Mouse (Mus musculus) midbrain, embryonic 14.5 days (tissue): ENCODE measurements around the gene Adgrg5. TPM values are rescaled to one million over a fixed set of nuclear protein-coding genes. Genes with fewer than 3 reads are reported as not detected.

Experiments used
- ATAC-seq: fragments of 200-750 bp; cut with Nextera tagmentation; 2 replicates; pipeline ENCODE4 v1.8.0; 2017; ENCODE audit warnings: moderate number of reproducible peaks, moderate library complexity; ENCODE audit not compliant: low FRiP score, low TSS enrichment
- DNase-seq: peaks from one replicate; pipeline ENCODE4 v3.0.0-alpha.2; 2015
- H3K27ac ChIP-seq: fragments of 300-500 bp; sonication (generic); replicated peaks from 2 replicates; pipeline ENCODE4 v1.5.1; 2014; ENCODE audit warnings: mild to moderate bottlenecking, low read depth, low read length, moderate library complexity
- H3K27me3 ChIP-seq: fragments of 300-500 bp; sonication (generic); 2 replicates; pipeline ENCODE4 v1.6.1; 2014; ENCODE audit warnings: low read length, control low read depth, mixed read lengths; ENCODE audit not compliant: control insufficient read depth, insufficient read depth
- H3K36me3 ChIP-seq: fragments of 300-500 bp; sonication (generic); 2 replicates; pipeline ENCODE4 v1.6.1; 2014; ENCODE audit warnings: low read length, control low read depth; ENCODE audit not compliant: control insufficient read depth, insufficient read depth
- H3K4me1 ChIP-seq: fragments of 300-500 bp; sonication (generic); 2 replicates; pipeline ENCODE4 v1.6.1; 2014; ENCODE audit warnings: mild to moderate bottlenecking, antibody characterized with exemption, low read length, control low read depth; ENCODE audit not compliant: control insufficient read depth, insufficient read depth
- H3K4me2 ChIP-seq: fragments of 300-500 bp; sonication (generic); 2 replicates; pipeline ENCODE4 v1.6.1; 2014; ENCODE audit warnings: mild to moderate bottlenecking, low read length, moderate library complexity
- H3K4me3 ChIP-seq: fragments of 300-500 bp; sonication (generic); replicated peaks from 2 replicates; pipeline ENCODE4 v1.5.1; 2014; ENCODE audit warnings: low read depth, low read length
- H3K9ac ChIP-seq: fragments of 300-500 bp; sonication (generic); replicated peaks from 2 replicates; pipeline ENCODE4 v1.6.1; 2014; ENCODE audit warnings: mild to moderate bottlenecking, low read length, moderate library complexity
- H3K9me3 ChIP-seq: fragments of 300-500 bp; sonication (generic); 2 replicates; pipeline ENCODE4 v1.6.1; 2016; ENCODE audit warnings: low read length, control low read depth, mixed read lengths; ENCODE audit not compliant: control insufficient read depth
- WGBS: fragments of 180-500 bp; shearing (Covaris S2); extraction: QIAGEN DNeasy Blood & Tissue Kit; methylation state at CpG from one replicate; pipeline ENCODE4 v1.1.7; 2014; 5-methylcytosine and 5-hydroxymethylcytosine counted together
- polyA plus RNA-seq: library from polyadenylated mRNA; unstranded; fragments of >200 nt; fragmentation: Nextera tagmentation; extraction: Ambion mirVana; gene quantifications from 2 replicates; pipeline ENCODE4 v1.2.1, GENCODE M21; 2014

Adgrg5 gene
- polyA plus RNA-seq, 1 experiment from 2014 or later = 0.12 TPM

GRCm38 (mm10) chr8:94922176-94922575 is 1.3 kb upstream of the Adgrg5 start:
- no peaks in the 10 kb centered on the region for H3K9me3 ChIP-seq
- peaks cover 13% of the 10 kb centered on the region for H3K27me3 ChIP-seq
- ATAC-seq (no peak), DNase-seq (no peak)
- no peaks in the 10 kb centered on the region for H3K36me3 ChIP-seq
- H3K9ac ChIP-seq = no peak overlapping the region
- WGBS = 70% methylated on average over 6 of the region's 6 CpGs
- H3K4me3 ChIP-seq = no peak overlapping the region
- no peak overlapping the region for H3K4me2 ChIP-seq
- peaks cover 10% of the 10 kb centered on the region for H3K4me1 ChIP-seq
- no peak overlapping the region for H3K27ac ChIP-seq

GRCm38 (mm10) chr8:94922602-94923001 is 892 bp upstream of the Adgrg5 start:
- no peaks in the 10 kb centered on the region for H3K9me3 ChIP-seq
- no peak overlapping the region for H3K27ac ChIP-seq
- H3K4me3 ChIP-seq = no peak overlapping the region
- H3K27me3 ChIP-seq = peaks cover 9% of the 10 kb centered on the region
- H3K36me3 ChIP-seq = no peaks in the 10 kb centered on the region
- H3K9ac ChIP-seq = no peak overlapping the region
- 39% methylated on average over 8 of the region's 8 CpGs for WGBS
- DNase-seq = no peak
- no peak overlapping the region for H3K4me2 ChIP-seq
- H3K4me1 ChIP-seq = peaks cover 6% of the 10 kb centered on the region
- no peak for ATAC-seq

- no peak overlapping the region for H3K4me2 ChIP-seq
- H3K9me3 ChIP-seq = no peaks in the 10 kb centered on the region
- H3K9ac ChIP-seq = no peak overlapping the region
- DNase-seq (no peak), ATAC-seq (no peak)
- H3K36me3 ChIP-seq = no peaks in the 10 kb centered on the region
- H3K4me3 ChIP-seq = no peak overlapping the region
- no peak overlapping the region for H3K27ac ChIP-seq
- no peaks in the 10 kb centered on the region for H3K4me1 ChIP-seq
- H3K27me3 ChIP-seq = no peaks in the 10 kb centered on the region
- 87% methylated on average over 3 of the region's 3 CpGs for WGBS
Observed at GRCm38 (mm10) chr8:94928227-94928626, 4.7 kb downstream of the Adgrg5 start.

GRCm38 (mm10) chr8:94933918-94934317 is 10.4 kb downstream of the Adgrg5 start:
- H3K27me3 ChIP-seq = no peaks in the 10 kb centered on the region
- DNase-seq (no peak), ATAC-seq (no peak)
- H3K4me1 ChIP-seq = no peaks in the 10 kb centered on the region
- H3K9ac ChIP-seq = no peak overlapping the region
- 74% methylated on average over 5 of the region's 5 CpGs for WGBS
- H3K4me3 ChIP-seq = no peak overlapping the region
- H3K4me2 ChIP-seq = no peak overlapping the region
- no peaks in the 10 kb centered on the region for H3K36me3 ChIP-seq
- no peak overlapping the region for H3K27ac ChIP-seq
- no peaks in the 10 kb centered on the region for H3K9me3 ChIP-seq

- no peak for ATAC-seq
Observed at GRCm38 (mm10) chr8:94935172-94935571, 11.7 kb downstream of the Adgrg5 start.

GRCm38 (mm10) chr8:94942566-94942965 is 19.1 kb downstream of the Adgrg5 start:
- no peaks in the 10 kb centered on the region for H3K36me3 ChIP-seq
- no peaks in the 10 kb centered on the region for H3K4me1 ChIP-seq
- H3K27ac ChIP-seq = no peak overlapping the region
- no peaks in the 10 kb centered on the region for H3K9me3 ChIP-seq
- peak; percentile 82 for DNase-seq
- H3K27me3 ChIP-seq = no peaks in the 10 kb centered on the region
- WGBS = 14% methylated on average over 6 of the region's 6 CpGs
- H3K4me3 ChIP-seq = no peak overlapping the region
- no peak overlapping the region for H3K4me2 ChIP-seq
- no peak for ATAC-seq
- no peak overlapping the region for H3K9ac ChIP-seq

More at GRCm38 (mm10) chr8:94935172-94935571, 11.7 kb downstream of the Adgrg5 start:
- no peaks in the 10 kb centered on the region for H3K36me3 ChIP-seq
- no peaks in the 10 kb centered on the region for H3K9me3 ChIP-seq
- no peak for DNase-seq
- H3K9ac ChIP-seq = no peak overlapping the region
- H3K27me3 ChIP-seq = no peaks in the 10 kb centered on the region
- no peak overlapping the region for H3K4me2 ChIP-seq
- no peaks in the 10 kb centered on the region for H3K4me1 ChIP-seq
- WGBS = 80% methylated on average over 3 of the region's 3 CpGs
- no peak overlapping the region for H3K4me3 ChIP-seq
- no peak overlapping the region for H3K27ac ChIP-seq

GRCm38 (mm10) chr8:94945185-94945584 is 21.7 kb downstream of the Adgrg5 start:
- 59% methylated on average over 6 of the region's 6 CpGs for WGBS
- no peak for DNase-seq

GRCm38 (mm10) chr8:94948421-94948820 is 24.9 kb downstream of the Adgrg5 start:
- Histone ChIP-seq H3K4me2 (no peak overlapping the region), H3K9ac (no peak overlapping the region), H3K9me3 (no peaks in the 10 kb centered on the region), H3K27ac (no peak overlapping the region), H3K4me1 (no peaks in the 10 kb centered on the region), H3K4me3 (no peak overlapping the region), H3K27me3 (no peaks in the 10 kb centered on the region), H3K36me3 (no peaks in the 10 kb centered on the region)
- no peak for ATAC-seq
- no peak for DNase-seq
- WGBS = 76% methylated on average over 4 of the region's 4 CpGs

More at GRCm38 (mm10) chr8:94945185-94945584, 21.7 kb downstream of the Adgrg5 start:
- H3K9me3 ChIP-seq = no peaks in the 10 kb centered on the region
- no peak overlapping the region for H3K4me2 ChIP-seq
- H3K27ac ChIP-seq = no peak overlapping the region
- H3K9ac ChIP-seq = no peak overlapping the region
- ATAC-seq = no peak
- no peak overlapping the region for H3K4me3 ChIP-seq
- H3K27me3 ChIP-seq = no peaks in the 10 kb centered on the region
- H3K4me1 ChIP-seq = no peaks in the 10 kb centered on the region
- no peaks in the 10 kb centered on the region for H3K36me3 ChIP-seq

- no peaks in the 10 kb centered on the region for H3K4me1 ChIP-seq
- no peaks in the 10 kb centered on the region for H3K27me3 ChIP-seq
- no peaks in the 10 kb centered on the region for H3K9me3 ChIP-seq
- DNase-seq = no peak
- no peak overlapping the region for H3K27ac ChIP-seq
- no peak overlapping the region for H3K9ac ChIP-seq
- 93% methylated on average over 4 of the region's 4 CpGs for WGBS
- no peak overlapping the region for H3K4me3 ChIP-seq
- ATAC-seq = no peak
- H3K4me2 ChIP-seq = no peak overlapping the region
- H3K36me3 ChIP-seq = no peaks in the 10 kb centered on the region
Observed at GRCm38 (mm10) chr8:94949010-94949409, 25.5 kb downstream of the Adgrg5 start.
